Mouse (Mus musculus): Measurements from ENCODE around the gene Sgk2. TPM values are rescaled to one million over a fixed set of nuclear protein-coding genes. Genes with fewer than 3 reads are reported as not detected.

Sgk2 gene
- polyA plus RNA-seq, 1 experiment from 2014 or later, result 2.5 TPM

GRCm38 (mm10) chr2:162998528-162999230 is 11.5 kb downstream of the Sgk2 start:
- Histone ChIP-seq H3K27ac (ENCODE audit: low read depth, low read length) (no peak overlapping the region), H3K9me3 (ENCODE audit: control insufficient read depth, low read length) (no peaks in the 10 kb centered on the region), H3K9ac (ENCODE audit: low read depth, low read length) (no peak overlapping the region), H3K4me2 (replicated peaks; ENCODE audit: low read depth, low read length) (peak overlapping the region; percentile 32), H3K4me3 (ENCODE audit: low read length) (no peak overlapping the region), H3K36me3 (ENCODE audit: control insufficient read depth, insufficient read depth, low read length) (no peaks in the 10 kb centered on the region), H3K27me3 (ENCODE audit: control insufficient read depth, insufficient read depth, low read length) (no peaks in the 10 kb centered on the region), H3K4me1 (ENCODE audit: control insufficient read depth, insufficient read depth, low read length) (no peaks in the 10 kb centered on the region)
- 35% methylated on average over 18 of the region's 18 CpGs for WGBS
- ATAC-seq (ENCODE audit: low FRiP score, low TSS enrichment), result peak; percentile 76

GRCm38 (mm10) chr2:162999744-163000143 is 12.6 kb downstream of the Sgk2 start:
- Histone ChIP-seq H3K36me3 (ENCODE audit: control insufficient read depth, insufficient read depth, low read length) (no peaks in the 10 kb centered on the region), H3K9me3 (ENCODE audit: control insufficient read depth, low read length) (no peaks in the 10 kb centered on the region), H3K4me3 (ENCODE audit: low read length) (no peak overlapping the region), H3K27me3 (ENCODE audit: control insufficient read depth, insufficient read depth, low read length) (no peaks in the 10 kb centered on the region), H3K4me2 (replicated peaks; ENCODE audit: low read depth, low read length) (no peak overlapping the region), H3K9ac (ENCODE audit: low read depth, low read length) (no peak overlapping the region), H3K4me1 (ENCODE audit: control insufficient read depth, insufficient read depth, low read length) (no peaks in the 10 kb centered on the region), H3K27ac (ENCODE audit: low read depth, low read length) (no peak overlapping the region)
- no peak; the same call in 1 of the 2 replicates for ATAC-seq (ENCODE audit: low FRiP score, low TSS enrichment)
- 38% methylated on average over 3 of the region's 3 CpGs for WGBS

- no peaks in the 10 kb centered on the region for H3K4me1 ChIP-seq (ENCODE audit: control insufficient read depth, insufficient read depth, low read length)
- H3K9me3 ChIP-seq (ENCODE audit: control insufficient read depth, low read length), result no peaks in the 10 kb centered on the region
- H3K27me3 ChIP-seq (ENCODE audit: control insufficient read depth, insufficient read depth, low read length), result no peaks in the 10 kb centered on the region
- 79% methylated on average over 1 of the region's 1 CpGs for WGBS
- H3K27ac ChIP-seq (ENCODE audit: low read depth, low read length), result no peak overlapping the region
- H3K36me3 ChIP-seq (ENCODE audit: control insufficient read depth, insufficient read depth, low read length), result no peaks in the 10 kb centered on the region
- H3K4me3 ChIP-seq (ENCODE audit: low read length), result no peak overlapping the region
- H3K4me2 ChIP-seq (replicated peaks; ENCODE audit: low read depth, low read length), result no peak overlapping the region
- no peak for ATAC-seq (ENCODE audit: low FRiP score, low TSS enrichment)
- H3K9ac ChIP-seq (ENCODE audit: low read depth, low read length), result no peak overlapping the region
Observed at GRCm38 (mm10) chr2:163001071-163001470, 13.9 kb downstream of the Sgk2 start.

DNA sequence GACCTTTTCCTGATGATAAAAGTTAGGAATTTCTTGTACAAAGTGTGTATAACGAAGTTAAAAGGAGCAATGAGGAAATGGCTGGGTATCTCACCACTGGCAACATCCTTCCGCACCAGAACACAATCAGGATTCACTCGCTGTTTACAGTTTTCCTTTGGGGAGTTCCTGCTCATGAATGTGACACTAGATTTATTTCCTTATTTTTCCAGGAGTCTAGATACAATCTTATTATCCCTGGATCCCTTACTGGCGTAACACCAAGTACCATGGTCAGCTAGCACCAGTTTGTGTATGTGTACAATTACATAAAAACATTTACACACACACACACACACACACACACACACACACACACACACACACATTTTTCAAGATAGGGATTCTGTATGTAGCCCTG is 20.2 kb downstream of the Sgk2 start:
- 75% methylated on average over 4 of the region's 4 CpGs for WGBS
- Histone ChIP-seq H3K9ac (ENCODE audit: low read depth, low read length) (no peak overlapping the region), H3K4me1 (ENCODE audit: control insufficient read depth, insufficient read depth, low read length) (no peaks in the 10 kb centered on the region)

GRCm38 (mm10) chr2:163016916-163017743 is 30.0 kb downstream of the Sgk2 start, which contains the start of gene Ift52:
Gene Ift52 (plus strand): TSS chr2:163017354.
- H3K4me1 ChIP-seq (ENCODE audit: control insufficient read depth, insufficient read depth, low read length), result peaks cover 5% of the 10 kb centered on the region; the same call in 1 of the 2 replicates
- WGBS, result under 1% methylated on average over 57 of the region's 57 CpGs
- no peaks in the 10 kb centered on the region for H3K27me3 ChIP-seq (ENCODE audit: control insufficient read depth, insufficient read depth, low read length)
- H3K27ac ChIP-seq (ENCODE audit: low read depth, low read length), result peak within 1 kb of the TSS; percentile 45; the same call in 1 of the 2 replicates
- peak within 1 kb of the TSS; percentile 66 for H3K9ac ChIP-seq (ENCODE audit: low read depth, low read length)
- ATAC-seq (ENCODE audit: low FRiP score, low TSS enrichment), result peak; percentile 98
- peak within 1 kb of the TSS; percentile 62 for H3K4me2 ChIP-seq (replicated peaks; ENCODE audit: low read depth, low read length)
- no peaks in the 10 kb centered on the region for H3K36me3 ChIP-seq (ENCODE audit: control insufficient read depth, insufficient read depth, low read length)
- H3K9me3 ChIP-seq (ENCODE audit: control insufficient read depth, low read length), result no peaks in the 10 kb centered on the region
- peak within 1 kb of the TSS; percentile 64 for H3K4me3 ChIP-seq (ENCODE audit: low read length)

More for the DNA sequence above, 20.2 kb downstream of the Sgk2 start:
- ATAC-seq (ENCODE audit: low FRiP score, low TSS enrichment), result no peak
- no peaks in the 10 kb centered on the region for H3K27me3 ChIP-seq (ENCODE audit: control insufficient read depth, insufficient read depth, low read length)
- no peaks in the 10 kb centered on the region for H3K9me3 ChIP-seq (ENCODE audit: control insufficient read depth, low read length)
- no peaks in the 10 kb centered on the region for H3K36me3 ChIP-seq (ENCODE audit: control insufficient read depth, insufficient read depth, low read length)
- H3K4me3 ChIP-seq (ENCODE audit: low read length), result no peak overlapping the region
- no peak overlapping the region for H3K27ac ChIP-seq (ENCODE audit: low read depth, low read length)
- no peak overlapping the region for H3K4me2 ChIP-seq (replicated peaks; ENCODE audit: low read depth, low read length)

DNA sequence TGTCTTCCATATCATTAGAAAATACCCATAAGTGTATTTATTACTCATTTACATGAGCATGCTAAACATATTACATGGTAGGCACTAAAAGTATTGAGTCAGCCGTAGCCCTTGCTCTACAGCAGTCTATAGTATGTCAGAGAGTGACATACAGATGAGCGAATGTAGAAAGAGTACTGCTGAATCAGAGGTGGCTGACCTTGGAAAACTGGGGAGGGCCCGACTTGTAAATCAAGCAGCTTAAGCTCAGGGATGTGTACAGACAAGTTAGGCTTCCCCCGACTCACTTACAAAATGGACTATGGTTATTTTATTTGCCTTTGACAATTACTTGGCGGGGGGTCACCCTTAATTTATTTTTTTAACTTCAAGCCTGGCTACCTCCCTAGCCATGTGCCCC is 44.2 kb downstream of the Sgk2 start:
- Histone ChIP-seq H3K27ac (ENCODE audit: low read depth, low read length) (no peak overlapping the region), H3K9me3 (ENCODE audit: control insufficient read depth, low read length) (no peaks in the 10 kb centered on the region), H3K4me3 (ENCODE audit: low read length) (no peak overlapping the region), H3K27me3 (ENCODE audit: control insufficient read depth, insufficient read depth, low read length) (no peaks in the 10 kb centered on the region), H3K4me1 (ENCODE audit: control insufficient read depth, insufficient read depth, low read length) (no peaks in the 10 kb centered on the region), H3K9ac (ENCODE audit: low read depth, low read length) (no peak overlapping the region), H3K36me3 (ENCODE audit: control insufficient read depth, insufficient read depth, low read length) (peaks cover 85% of the 10 kb centered on the region), H3K4me2 (replicated peaks; ENCODE audit: low read depth, low read length) (no peak overlapping the region)
- WGBS, result 76% methylated on average over 5 of the region's 5 CpGs
- no peak for ATAC-seq (ENCODE audit: low FRiP score, low TSS enrichment)

- no peak overlapping the region for H3K4me2 ChIP-seq (replicated peaks; ENCODE audit: low read depth, low read length)
- ATAC-seq (ENCODE audit: low FRiP score, low TSS enrichment), result no peak
- no peaks in the 10 kb centered on the region for H3K27me3 ChIP-seq (ENCODE audit: control insufficient read depth, insufficient read depth, low read length)
- no peaks in the 10 kb centered on the region for H3K9me3 ChIP-seq (ENCODE audit: control insufficient read depth, low read length)
- H3K27ac ChIP-seq (ENCODE audit: low read depth, low read length), result no peak overlapping the region
- no peaks in the 10 kb centered on the region for H3K4me1 ChIP-seq (ENCODE audit: control insufficient read depth, insufficient read depth, low read length)
- no peak overlapping the region for H3K9ac ChIP-seq (ENCODE audit: low read depth, low read length)
- H3K36me3 ChIP-seq (ENCODE audit: control insufficient read depth, insufficient read depth, low read length), result peaks cover 84% of the 10 kb centered on the region
- H3K4me3 ChIP-seq (ENCODE audit: low read length), result no peak overlapping the region
- 86% methylated on average over 2 of the region's 2 CpGs for WGBS
Observed at GRCm38 (mm10) chr2:163031757-163032156, 44.6 kb downstream of the Sgk2 start.

- peaks cover 84% of the 10 kb centered on the region for H3K36me3 ChIP-seq (ENCODE audit: control insufficient read depth, insufficient read depth, low read length)
- 46% methylated on average over 4 of the region's 4 CpGs for WGBS
- H3K27me3 ChIP-seq (ENCODE audit: control insufficient read depth, insufficient read depth, low read length), result no peaks in the 10 kb centered on the region
- no peak overlapping the region for H3K9ac ChIP-seq (ENCODE audit: low read depth, low read length)
- H3K27ac ChIP-seq (ENCODE audit: low read depth, low read length), result no peak overlapping the region
- H3K4me1 ChIP-seq (ENCODE audit: control insufficient read depth, insufficient read depth, low read length), result no peaks in the 10 kb centered on the region
- H3K9me3 ChIP-seq (ENCODE audit: control insufficient read depth, low read length), result no peaks in the 10 kb centered on the region
- H3K4me2 ChIP-seq (replicated peaks; ENCODE audit: low read depth, low read length), result no peak overlapping the region
- no peak for ATAC-seq (ENCODE audit: low FRiP score, low TSS enrichment)
- H3K4me3 ChIP-seq (ENCODE audit: low read length), result no peak overlapping the region
Observed at GRCm38 (mm10) chr2:163032622-163033021, 45.5 kb downstream of the Sgk2 start.

GRCm38 (mm10) chr2:163039940-163040339 is 52.8 kb downstream of the Sgk2 start:
- 89% methylated on average over 7 of the region's 7 CpGs for WGBS
- peaks cover 67% of the 10 kb centered on the region for H3K36me3 ChIP-seq (ENCODE audit: control insufficient read depth, insufficient read depth, low read length)

More at GRCm38 (mm10) chr2:163039940-163040339, 52.8 kb downstream of the Sgk2 start:
- no peak overlapping the region for H3K9ac ChIP-seq (ENCODE audit: low read depth, low read length)
- H3K9me3 ChIP-seq (ENCODE audit: control insufficient read depth, low read length), result no peaks in the 10 kb centered on the region
- ATAC-seq (ENCODE audit: low FRiP score, low TSS enrichment), result no peak
- no peak overlapping the region for H3K4me2 ChIP-seq (replicated peaks; ENCODE audit: low read depth, low read length)
- H3K27ac ChIP-seq (ENCODE audit: low read depth, low read length), result no peak overlapping the region
- no peaks in the 10 kb centered on the region for H3K27me3 ChIP-seq (ENCODE audit: control insufficient read depth, insufficient read depth, low read length)
- H3K4me3 ChIP-seq (ENCODE audit: low read length), result no peak overlapping the region
- no peaks in the 10 kb centered on the region for H3K4me1 ChIP-seq (ENCODE audit: control insufficient read depth, insufficient read depth, low read length)

All from kidney, embryonic 14.5 days (tissue).